Mouse (Mus musculus) heart, embryonic 11.5 days (tissue): ENCODE data around the gene Usp6nl. TPM values are rescaled to one million over a fixed set of nuclear protein-coding genes. Genes with fewer than 3 reads are reported as not detected.

Experiments used
- ATAC-seq: fragments of 200-750 bp; cut with Nextera tagmentation; replicated peaks from 2 replicates; pipeline ENCODE4 v1.8.0; 2017; ENCODE audit warnings: moderate library complexity; ENCODE audit not compliant: insufficient number of reproducible peaks, low FRiP score, low TSS enrichment
- H3K27ac ChIP-seq: fragments of 300-500 bp; sonication (generic); 2 replicates; pipeline ENCODE4 v1.5.1; 2014; ENCODE audit warnings: mild to moderate bottlenecking, low read depth, low read length
- H3K27me3 ChIP-seq: fragments of 300-500 bp; sonication (generic); 2 replicates; pipeline ENCODE4 v1.6.1; 2014; ENCODE audit warnings: mild to moderate bottlenecking, low read length, mixed read lengths; ENCODE audit not compliant: control insufficient read depth, insufficient read depth
- H3K36me3 ChIP-seq: fragments of 300-500 bp; sonication (generic); 2 replicates; pipeline ENCODE4 v1.6.1; 2014; ENCODE audit warnings: mild to moderate bottlenecking, low read length, moderate library complexity, mixed read lengths; ENCODE audit not compliant: control insufficient read depth, insufficient read depth
- H3K4me1 ChIP-seq: fragments of 300-500 bp; sonication (generic); 2 replicates; pipeline ENCODE4 v1.6.1; 2014; ENCODE audit warnings: low read length; ENCODE audit not compliant: control insufficient read depth, insufficient read depth
- H3K4me2 ChIP-seq: fragments of 300-500 bp; sonication (generic); 2 replicates; pipeline ENCODE4 v1.6.1; 2014; ENCODE audit warnings: mild to moderate bottlenecking, moderate library complexity
- H3K4me3 ChIP-seq: fragments of 300-500 bp; sonication (generic); 2 replicates; pipeline ENCODE4 v1.5.1; 2014; ENCODE audit warnings: low read depth, low read length
- H3K9ac ChIP-seq: fragments of 300-500 bp; sonication (generic); 2 replicates; pipeline ENCODE4 v1.6.1; 2014; ENCODE audit warnings: mild to moderate bottlenecking, low read depth, low read length, moderate library complexity
- H3K9me3 ChIP-seq: fragments of 300-500 bp; sonication (generic); replicated peaks from 2 replicates; pipeline ENCODE4 v1.6.1; 2016; ENCODE audit warnings: low read length; ENCODE audit not compliant: control insufficient read depth
- WGBS: fragments of 180-500 bp; shearing (Covaris S2); extraction: QIAGEN DNeasy Blood & Tissue Kit; methylation state at CpG from one replicate; pipeline ENCODE4 v1.1.7; 2014; ENCODE audit not compliant: insufficient replicate concordance; 5-methylcytosine and 5-hydroxymethylcytosine counted together
- polyA plus RNA-seq: library from polyadenylated mRNA; unstranded; fragments of >200 nt; fragmentation: Nextera tagmentation; extraction: Ambion mirVana; gene quantifications from 2 replicates; pipeline ENCODE4 v1.2.1, GENCODE M21; 2014

Gene Usp6nl
- polyA plus RNA-seq, 1 experiment from 2014 or later: 8.1 TPM

GRCm38 (mm10) chr2:6467318-6467717 lies 144.9 kb downstream of the Usp6nl start:
- WGBS: 86% methylated on average over 3 of the region's 3 CpGs
- Histone ChIP-seq H3K27ac (no peak overlapping the region), H3K9ac (no peak overlapping the region), H3K36me3 (no peaks in the 10 kb centered on the region), H3K4me2 (no peak overlapping the region), H3K27me3 (no peaks in the 10 kb centered on the region), H3K4me3 (no peak overlapping the region), H3K9me3 (peaks cover 7% of the 10 kb centered on the region; the same call in 1 of the 2 replicates), H3K4me1 (peaks cover 14% of the 10 kb centered on the region)
- no peak for ATAC-seq

- Histone ChIP-seq H3K9ac (no peak overlapping the region), H3K4me1 (peaks cover 9% of the 10 kb centered on the region; the same call in 1 of the 2 replicates), H3K4me3 (no peak overlapping the region), H3K27me3 (no peaks in the 10 kb centered on the region), H3K4me2 (no peak overlapping the region), H3K27ac (no peak overlapping the region), H3K36me3 (no peaks in the 10 kb centered on the region), H3K9me3 (no peaks in the 10 kb centered on the region)
- ATAC-seq: no peak
- 33% methylated on average over 9 of the region's 9 CpGs for WGBS
Observed at GRCm38 (mm10) chr2:6469164-6469563, 146.7 kb downstream of the Usp6nl start.

- Histone ChIP-seq H3K9me3 (no peaks in the 10 kb centered on the region), H3K4me1 (peaks cover 6% of the 10 kb centered on the region; the same call in 1 of the 2 replicates), H3K27ac (no peak overlapping the region), H3K4me2 (no peak overlapping the region), H3K9ac (no peak overlapping the region), H3K4me3 (no peak overlapping the region), H3K36me3 (no peaks in the 10 kb centered on the region), H3K27me3 (no peaks in the 10 kb centered on the region)
- WGBS: 52% methylated on average over 4 of the region's 4 CpGs
- no peak for ATAC-seq
Observed at GRCm38 (mm10) chr2:6471110-6471611, 148.7 kb downstream of the Usp6nl start.

GRCm38 (mm10) chr2:6473829-6474228 lies 151.4 kb downstream of the Usp6nl start:
- no peak for ATAC-seq

GRCm38 (mm10) chr2:6477884-6478283 lies 155.4 kb downstream of the Usp6nl start:
- no peak overlapping the region for H3K27ac ChIP-seq
- WGBS: 34% methylated on average over 4 of the region's 4 CpGs
- no peak for ATAC-seq
- H3K9me3 ChIP-seq: no peaks in the 10 kb centered on the region
- no peak overlapping the region for H3K9ac ChIP-seq
- no peaks in the 10 kb centered on the region for H3K36me3 ChIP-seq
- H3K4me2 ChIP-seq: no peak overlapping the region
- H3K4me1 ChIP-seq: peaks cover 20% of the 10 kb centered on the region
- H3K27me3 ChIP-seq: no peaks in the 10 kb centered on the region
- no peak overlapping the region for H3K4me3 ChIP-seq

More at GRCm38 (mm10) chr2:6473829-6474228, 151.4 kb downstream of the Usp6nl start:
- Histone ChIP-seq H3K4me1 (peaks cover 17% of the 10 kb centered on the region), H3K9me3 (no peaks in the 10 kb centered on the region), H3K4me2 (no peak overlapping the region), H3K27ac (no peak overlapping the region), H3K9ac (no peak overlapping the region), H3K27me3 (no peaks in the 10 kb centered on the region), H3K4me3 (no peak overlapping the region), H3K36me3 (no peaks in the 10 kb centered on the region)
- WGBS: 81% methylated on average over 5 of the region's 5 CpGs

GRCm38 (mm10) chr2:6478361-6478965 lies 156.0 kb downstream of the Usp6nl start:
- WGBS: 35% methylated on average over 16 of the region's 16 CpGs
- no peaks in the 10 kb centered on the region for H3K36me3 ChIP-seq
- H3K4me1 ChIP-seq: peaks cover 24% of the 10 kb centered on the region
- no peak overlapping the region for H3K4me2 ChIP-seq
- no peaks in the 10 kb centered on the region for H3K27me3 ChIP-seq
- no peak for ATAC-seq
- H3K9ac ChIP-seq: no peak overlapping the region
- H3K9me3 ChIP-seq: no peaks in the 10 kb centered on the region
- H3K27ac ChIP-seq: peak overlapping the region; percentile 55; the same call in 1 of the 2 replicates
- no peak overlapping the region for H3K4me3 ChIP-seq

- H3K36me3 ChIP-seq: no peaks in the 10 kb centered on the region
- no peak overlapping the region for H3K9ac ChIP-seq
- 0 out of 2 replicates have a peak overlapping the region, but pooled peaks have one; percentile 12 for H3K4me2 ChIP-seq
- ATAC-seq: 0 out of 2 replicates have a peak, but pooled peaks have one; percentile 13
- no peak overlapping the region for H3K4me3 ChIP-seq
- peak overlapping the region; percentile 55; the same call in 1 of the 2 replicates for H3K27ac ChIP-seq
- H3K9me3 ChIP-seq: no peaks in the 10 kb centered on the region
- H3K4me1 ChIP-seq: peaks cover 28% of the 10 kb centered on the region
- 28% methylated on average over 13 of the region's 13 CpGs for WGBS
- H3K27me3 ChIP-seq: no peaks in the 10 kb centered on the region
Observed at GRCm38 (mm10) chr2:6478966-6479391, 156.5 kb downstream of the Usp6nl start.

GRCm38 (mm10) chr2:6479620-6480019 lies 157.2 kb downstream of the Usp6nl start:
- Histone ChIP-seq H3K4me3 (no peak overlapping the region), H3K27me3 (no peaks in the 10 kb centered on the region), H3K4me2 (no peak overlapping the region), H3K9me3 (no peaks in the 10 kb centered on the region), H3K36me3 (no peaks in the 10 kb centered on the region), H3K4me1 (peaks cover 31% of the 10 kb centered on the region), H3K27ac (no peak overlapping the region), H3K9ac (no peak overlapping the region)
- no peak for ATAC-seq
- 70% methylated on average over 5 of the region's 5 CpGs for WGBS

- H3K27ac ChIP-seq: no peak overlapping the region
- no peaks in the 10 kb centered on the region for H3K36me3 ChIP-seq
- no peak overlapping the region for H3K9ac ChIP-seq
- peaks cover 31% of the 10 kb centered on the region for H3K4me1 ChIP-seq
- ATAC-seq: no peak
- H3K27me3 ChIP-seq: no peaks in the 10 kb centered on the region
- no peak overlapping the region for H3K4me3 ChIP-seq
- 79% methylated on average over 8 of the region's 8 CpGs for WGBS
- no peaks in the 10 kb centered on the region for H3K9me3 ChIP-seq
- H3K4me2 ChIP-seq: no peak overlapping the region
Observed at GRCm38 (mm10) chr2:6481966-6482365, 159.5 kb downstream of the Usp6nl start.
